Mouse (Mus musculus) ovary, postnatal 10 days (tissue): ENCODE results near the gene Relb.
"Not testable (repeated sequence)": the region's sequence is repeated elsewhere in the genome, so short reads cannot be mapped to it uniquely, and the experiment has no call there.

Source experiments
- DNase-seq: peaks from one replicate; pipeline ENCODE4 v3.0.0; 2022; ENCODE audit warnings: low spot score

The Relb gene

DNA sequence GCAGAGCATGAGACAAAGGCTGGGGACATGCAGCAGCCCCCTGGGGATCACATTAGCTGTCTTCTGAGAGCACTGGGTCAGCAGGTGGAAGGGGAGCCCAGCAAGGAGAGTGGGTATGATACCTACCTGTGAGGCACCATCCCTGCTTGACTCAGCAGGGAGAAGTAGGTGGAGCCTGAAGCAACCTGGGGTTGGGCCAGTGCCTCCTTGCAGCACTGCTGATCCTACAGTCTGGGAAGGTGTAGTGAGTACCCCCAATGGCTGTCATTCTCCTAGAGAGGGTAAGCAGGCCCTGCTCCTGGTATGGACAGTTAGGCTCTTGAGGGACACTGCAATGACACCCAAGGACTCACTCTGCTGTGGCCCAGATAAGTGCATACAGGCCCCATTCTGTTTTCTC is 3.0 kb upstream of the Relb start:
- no peak for DNase-seq

DNA sequence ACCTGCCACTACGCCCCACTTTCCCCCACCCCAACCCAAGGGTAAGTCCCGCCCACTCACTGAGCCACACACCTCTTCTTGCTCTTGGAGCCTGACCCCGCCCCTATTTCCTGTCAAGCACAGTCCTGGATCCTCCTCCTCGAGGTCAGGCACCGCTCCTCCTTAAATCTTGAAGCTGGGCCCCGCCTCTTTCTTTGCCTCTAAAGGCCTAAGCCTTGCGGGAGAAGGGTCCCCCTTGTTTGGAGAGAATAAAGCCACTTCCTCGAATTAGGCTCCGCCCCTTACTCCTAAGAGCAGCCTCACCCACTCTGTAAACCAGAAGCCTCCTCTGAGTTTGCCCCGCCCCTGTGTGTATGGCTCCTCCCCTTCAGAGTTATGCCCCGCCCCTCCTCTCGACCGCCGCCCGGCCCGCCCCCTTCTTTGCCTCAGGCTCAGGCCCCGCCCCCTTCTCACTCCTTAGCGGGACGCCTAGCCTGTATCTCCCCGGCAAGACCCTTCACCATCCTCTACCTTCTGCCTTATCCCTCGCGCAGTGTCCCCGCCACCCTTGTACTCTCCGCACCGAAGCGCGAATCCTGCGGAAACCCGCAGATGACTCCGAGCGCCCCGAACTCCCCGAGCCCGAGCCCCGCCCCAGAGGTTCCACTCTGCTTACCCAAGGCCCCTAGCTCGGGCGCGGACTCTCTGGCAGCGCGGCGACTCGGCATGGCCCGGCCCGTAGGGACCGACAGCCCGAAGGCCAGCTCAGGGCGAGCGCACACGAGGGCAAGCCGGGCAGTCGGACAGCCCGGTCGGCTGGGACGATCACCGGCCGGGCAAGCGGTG is 490 bp downstream of the Relb start:
- peak; percentile 86 for DNase-seq

DNA sequence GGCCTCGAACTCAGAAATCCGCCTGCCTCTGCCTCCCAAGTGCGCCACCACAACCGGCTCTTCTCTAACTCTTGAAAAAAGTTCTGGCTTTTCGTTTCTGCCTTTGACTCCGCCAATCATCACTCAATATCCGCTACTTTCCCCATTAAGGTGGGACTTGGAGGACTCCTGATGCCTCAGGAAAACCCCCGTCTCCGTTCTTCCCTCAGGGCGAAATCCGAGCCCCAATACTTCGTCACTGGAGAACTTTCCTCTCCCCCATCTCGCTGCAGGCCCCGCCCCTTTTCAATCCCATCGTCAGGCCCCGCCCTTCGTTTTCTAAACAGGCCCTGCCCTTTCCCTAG is 1.1 kb downstream of the Relb start:
- DNase-seq: no peak

DNA sequence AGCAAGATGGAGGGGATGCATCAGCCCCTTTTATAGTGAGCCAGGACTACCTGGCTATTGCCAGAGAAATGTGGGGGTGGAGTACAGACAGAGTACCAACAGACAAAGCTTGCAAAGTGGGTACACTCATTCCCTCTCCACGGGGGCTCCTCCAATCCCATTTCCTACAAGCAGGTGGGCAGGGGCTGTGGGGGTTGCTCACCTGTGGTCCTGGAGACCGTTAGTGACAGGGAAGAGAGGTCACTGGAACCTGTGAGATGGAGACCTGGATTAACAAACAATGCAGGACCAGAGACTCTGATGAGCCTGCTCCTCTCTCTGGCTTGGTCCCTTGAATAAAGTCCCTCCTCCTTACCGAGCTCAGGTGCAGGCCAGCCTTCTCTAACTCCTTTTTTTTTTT is 1.5 kb downstream of the Relb start:
- no peak for DNase-seq

DNA sequence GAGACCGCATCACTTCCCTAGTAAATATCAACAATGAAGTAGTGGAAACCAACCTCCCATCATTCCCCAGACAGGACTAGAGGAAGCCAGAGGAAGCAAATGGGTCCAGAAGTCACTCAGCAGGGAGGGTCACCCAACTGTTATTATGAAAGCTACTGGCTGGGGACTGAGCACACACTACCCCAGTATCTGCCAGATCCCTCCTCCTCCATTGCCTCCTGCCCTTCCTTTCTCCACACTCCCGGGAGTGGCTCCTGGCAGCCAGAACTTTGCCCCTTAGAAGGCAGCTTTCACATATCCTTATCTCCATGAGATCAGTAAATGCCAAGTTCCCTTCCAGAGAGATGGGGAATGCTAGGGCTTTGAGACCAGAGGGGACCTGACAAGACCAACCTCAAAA is 5.8 kb downstream of the Relb start:
- no peak for DNase-seq

DNA sequence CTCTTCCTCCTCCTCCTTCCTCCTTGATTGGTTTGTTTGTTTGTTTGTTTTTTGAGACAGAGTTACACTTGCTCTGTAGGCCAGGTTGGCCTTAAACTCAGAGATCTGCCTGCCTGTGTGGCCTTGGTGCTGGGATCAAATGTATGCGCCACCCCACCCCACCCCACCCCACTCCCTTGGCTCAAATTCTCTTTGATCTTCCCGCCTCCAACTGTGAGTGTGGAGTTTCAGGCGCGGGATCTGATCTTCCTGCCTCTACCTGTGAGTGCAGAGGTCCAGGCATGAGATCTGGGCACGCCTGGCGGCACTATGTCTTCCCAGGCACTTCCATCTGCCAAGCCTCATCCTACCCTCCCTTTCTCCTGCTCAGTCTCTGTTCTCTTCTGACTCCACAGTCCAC is 7.0 kb downstream of the Relb start:
- DNase-seq: no peak

DNA sequence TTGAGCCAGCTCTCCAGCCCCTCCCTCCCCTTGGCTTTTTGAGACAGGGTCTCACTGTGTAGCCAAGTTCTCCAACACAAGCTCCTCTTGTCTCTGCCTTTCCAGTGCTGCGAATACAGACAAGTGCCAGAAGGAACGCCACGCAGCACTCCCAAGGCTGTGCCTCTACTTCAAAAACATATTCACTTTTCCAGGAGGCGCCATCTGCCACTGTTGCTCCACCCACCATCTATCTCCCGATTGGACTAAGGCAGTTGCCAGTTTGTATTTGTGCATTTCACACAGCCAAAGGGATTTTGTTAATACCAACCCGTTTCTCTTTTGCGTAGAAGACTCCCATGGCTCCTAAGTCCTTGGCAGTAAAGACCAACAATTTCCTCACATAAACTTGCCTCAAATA is 8.4 kb downstream of the Relb start:
- DNase-seq: no peak

DNA sequence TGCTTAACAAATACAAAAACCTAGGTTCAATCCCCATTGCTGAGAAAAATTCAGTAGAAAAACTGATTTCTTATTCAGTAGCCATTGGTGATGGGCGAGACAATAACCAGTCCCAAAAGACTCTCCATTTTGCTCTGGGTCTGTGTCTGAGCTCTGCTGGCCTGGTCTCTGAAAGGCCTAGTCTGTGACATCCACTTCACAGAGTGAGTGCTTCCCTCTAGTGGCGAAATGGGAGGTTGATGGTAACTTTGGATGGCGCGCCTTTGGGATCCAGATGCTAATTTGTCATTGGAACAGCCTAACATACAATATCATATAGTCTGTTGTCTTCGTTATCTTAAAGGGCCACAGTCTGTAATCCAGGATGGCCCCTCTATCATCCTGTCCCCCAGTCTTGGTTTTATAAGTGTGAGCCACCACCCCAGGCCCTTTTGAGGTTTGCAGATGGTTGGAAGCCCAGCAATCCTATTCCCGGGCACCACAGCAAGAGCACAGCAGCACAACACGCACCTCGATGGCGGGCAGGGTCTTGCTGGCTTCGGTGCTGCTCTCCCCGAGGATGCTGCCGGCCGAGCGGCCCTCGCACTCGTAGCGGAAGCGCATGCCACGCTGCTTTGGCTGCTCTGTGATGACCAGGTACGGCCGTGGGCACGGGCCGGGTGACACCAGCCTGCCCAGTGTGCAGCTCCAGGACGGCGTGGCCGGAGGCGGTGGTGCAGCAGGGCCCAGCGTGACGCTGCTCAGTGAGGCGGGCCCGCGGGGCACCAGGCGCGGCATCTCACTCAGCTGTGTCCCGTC is 10.0 kb downstream of the Relb start:
- DNase-seq: peak; percentile 52

DNA sequence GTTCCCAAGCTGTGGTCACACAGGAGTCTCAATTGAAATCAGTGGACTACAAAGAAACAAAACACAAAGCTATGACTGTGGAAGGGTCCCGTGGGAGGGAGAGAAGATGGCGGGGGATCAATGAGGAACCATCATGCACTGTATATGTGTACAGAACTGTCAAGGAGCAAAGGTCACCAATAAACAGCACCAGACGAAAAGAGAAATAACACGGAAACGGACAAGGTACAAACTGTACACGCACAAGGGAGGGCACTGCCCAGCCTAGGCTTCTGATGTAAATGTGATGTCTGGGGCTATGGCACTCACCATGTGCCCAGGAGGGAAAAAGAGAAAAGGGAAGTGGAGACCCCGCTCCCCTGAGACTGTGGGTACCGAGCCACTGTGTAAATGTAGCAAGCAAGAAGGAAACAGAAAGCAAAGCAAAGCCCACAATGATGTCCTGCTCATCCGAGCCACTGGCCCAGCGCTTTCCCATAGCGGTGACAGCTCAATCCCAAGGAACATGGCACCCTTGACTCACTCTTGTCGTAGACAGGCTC is 14.1 kb downstream of the Relb start:
- DNase-seq: no peak

DNA sequence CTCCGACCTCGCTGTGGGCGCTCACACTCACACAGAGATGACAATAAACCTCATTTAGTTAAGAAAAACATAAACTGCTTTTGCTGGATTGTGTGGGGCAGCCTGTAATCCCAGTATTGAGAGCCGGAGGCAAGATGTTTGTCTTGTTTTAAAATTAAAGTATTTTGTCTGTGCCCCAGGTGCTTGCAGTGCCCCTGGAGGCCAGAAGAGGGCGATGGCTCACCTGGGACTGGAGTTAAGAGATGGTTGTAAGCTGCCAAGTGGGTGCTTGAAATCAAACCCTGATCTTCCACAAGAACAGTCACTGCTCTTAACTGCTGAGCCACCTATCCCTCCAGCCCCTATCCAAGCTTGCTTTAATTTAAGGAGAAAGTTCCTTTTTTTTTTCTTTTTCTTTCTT is 18.3 kb downstream of the Relb start:
- no peak for DNase-seq

DNA sequence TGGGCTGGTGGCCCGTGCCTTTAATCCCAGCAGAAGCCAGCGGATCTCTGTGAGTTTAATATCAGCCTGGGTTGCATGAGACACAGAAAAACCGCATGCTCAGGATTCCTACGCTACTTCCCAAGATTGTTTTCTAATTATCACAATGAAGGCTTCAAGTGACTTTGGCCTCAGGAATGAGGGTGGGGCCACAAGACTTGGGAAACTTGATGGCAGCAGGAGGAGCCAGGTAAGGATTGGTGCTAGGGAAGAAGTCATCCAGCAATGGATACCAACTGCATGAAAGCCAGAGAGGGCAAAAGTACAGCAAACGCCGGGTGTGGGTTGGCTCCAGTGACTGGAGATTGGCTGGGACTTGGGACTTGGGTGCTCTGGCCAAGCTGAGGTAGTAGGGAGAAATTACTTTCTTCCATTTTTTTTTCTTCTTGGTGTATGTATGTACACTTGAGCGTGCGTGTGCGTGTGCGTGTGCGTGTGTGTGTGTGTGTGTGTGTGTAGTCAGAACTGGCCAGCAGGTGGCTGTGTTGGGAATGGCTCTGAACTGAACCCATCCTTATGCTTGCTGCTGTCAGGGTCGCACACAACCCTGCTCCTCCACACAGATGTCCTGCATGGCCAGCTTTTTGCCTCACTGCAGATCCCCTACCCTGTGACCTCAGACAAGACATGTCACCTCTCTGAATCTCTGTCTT is 19.5 kb downstream of the Relb start:
- DNase-seq: no peak

DNA sequence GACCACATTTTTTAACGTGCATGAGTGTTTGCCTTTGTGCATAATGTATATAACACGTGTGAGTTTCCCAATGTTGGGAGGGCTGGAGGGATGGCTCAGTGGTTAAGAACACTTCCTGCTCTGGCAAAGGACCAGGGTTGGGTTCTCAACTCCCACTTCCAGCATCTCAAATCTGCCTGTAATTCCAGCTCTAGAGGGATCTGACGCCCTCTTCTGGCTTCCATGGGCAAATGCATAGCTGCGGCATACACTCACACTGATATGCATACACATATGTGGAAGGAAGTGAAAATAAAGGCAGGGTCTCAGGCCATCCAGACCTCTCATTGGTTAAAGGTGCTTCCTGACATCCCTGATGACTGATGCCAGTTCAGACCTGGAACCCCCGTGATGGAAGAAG is 21.9 kb downstream of the Relb start:
- DNase-seq: no peak

DNA sequence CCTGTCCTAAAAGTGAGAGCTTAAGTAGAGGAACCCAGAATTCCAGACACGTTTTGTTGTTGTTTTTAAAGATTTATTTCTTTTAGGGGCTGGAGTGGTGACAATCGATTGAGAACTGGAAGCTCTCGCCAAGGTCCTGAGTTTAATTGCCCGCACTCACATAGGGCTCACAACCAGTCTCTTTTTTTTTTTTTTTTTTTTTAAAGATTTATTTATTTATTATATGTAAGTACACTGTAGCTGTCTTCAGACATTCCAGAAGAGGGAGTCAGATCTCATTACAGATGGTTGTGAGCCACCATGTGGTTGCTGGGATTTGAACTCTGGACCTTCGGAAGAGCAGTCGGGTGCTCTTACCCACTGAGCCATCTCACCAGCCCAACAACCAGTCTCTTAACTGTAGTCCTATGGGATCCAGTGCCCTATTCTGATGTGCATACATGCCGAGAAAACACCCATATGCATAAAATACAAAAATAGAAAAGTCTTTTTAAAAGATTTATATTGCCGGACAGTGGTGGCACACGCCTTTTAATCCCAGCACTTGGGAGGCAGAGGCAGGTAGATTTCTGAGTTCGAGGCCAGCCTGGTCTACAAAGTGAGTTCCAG is 24.5 kb downstream of the Relb start:
- DNase-seq: not testable (repeated sequence)

DNA sequence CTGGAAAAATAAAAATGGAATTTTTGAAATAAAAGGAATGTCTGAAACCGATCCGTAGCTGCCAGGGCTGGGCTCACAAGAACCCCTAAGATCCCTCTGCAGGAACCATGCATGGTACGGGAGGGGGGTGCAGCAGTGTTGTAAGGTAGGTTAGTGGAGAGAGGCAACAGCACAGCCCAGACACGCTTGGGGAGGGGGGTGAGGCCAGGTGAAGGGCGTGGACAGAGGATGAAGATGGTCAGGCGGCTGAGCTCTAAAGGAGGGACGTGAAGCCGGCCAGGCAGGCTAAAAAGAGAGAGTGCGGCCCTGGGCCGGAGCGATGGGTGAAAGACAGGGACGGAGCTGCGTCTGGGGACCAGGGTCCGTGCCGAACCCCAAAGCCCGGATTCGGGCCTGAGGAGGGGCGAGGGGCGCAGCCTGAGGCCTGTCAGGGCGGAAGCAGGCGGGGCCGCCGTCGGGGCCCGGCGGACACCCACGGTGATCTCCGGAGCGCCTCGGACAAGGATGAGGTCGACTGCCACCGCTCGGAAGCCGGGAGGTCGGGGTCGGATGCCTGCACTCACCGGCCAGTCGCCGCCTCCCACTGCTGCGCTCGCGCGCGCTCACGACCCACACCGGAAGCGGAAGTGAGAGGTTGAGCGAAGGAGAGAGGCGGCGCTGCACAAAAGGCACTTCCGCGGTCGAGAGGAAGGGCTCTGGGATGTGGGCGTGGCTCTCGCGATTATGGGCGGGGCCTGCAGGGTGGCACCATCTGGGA is 25.2 kb downstream of the Relb start, which contains the start of gene Clasrp:
Gene Clasrp, minus strand, starts transcription at position 638 of the 757 bp plus-strand sequence.
- peak; percentile 85 for DNase-seq

DNA sequence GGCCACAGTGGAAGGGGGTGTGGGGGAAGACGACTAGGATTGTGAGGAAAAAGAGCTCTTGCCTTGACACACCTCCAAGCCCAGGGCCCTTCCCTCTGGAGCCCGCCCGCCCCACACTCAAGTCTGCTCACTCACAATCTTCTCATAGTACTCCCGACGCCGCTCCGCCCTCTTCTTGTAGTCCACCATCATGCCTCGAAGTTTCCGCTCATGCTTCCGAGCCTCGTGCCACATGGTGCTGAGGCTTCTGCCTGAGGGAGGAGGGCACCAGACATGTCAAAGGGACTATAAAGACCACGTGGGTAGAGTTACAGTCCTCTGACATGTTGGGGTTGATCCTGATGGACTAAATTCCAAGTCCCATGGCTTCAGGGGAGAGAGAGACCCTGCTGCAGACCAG is 26.2 kb downstream of the Relb start:
- DNase-seq: no peak

DNA sequence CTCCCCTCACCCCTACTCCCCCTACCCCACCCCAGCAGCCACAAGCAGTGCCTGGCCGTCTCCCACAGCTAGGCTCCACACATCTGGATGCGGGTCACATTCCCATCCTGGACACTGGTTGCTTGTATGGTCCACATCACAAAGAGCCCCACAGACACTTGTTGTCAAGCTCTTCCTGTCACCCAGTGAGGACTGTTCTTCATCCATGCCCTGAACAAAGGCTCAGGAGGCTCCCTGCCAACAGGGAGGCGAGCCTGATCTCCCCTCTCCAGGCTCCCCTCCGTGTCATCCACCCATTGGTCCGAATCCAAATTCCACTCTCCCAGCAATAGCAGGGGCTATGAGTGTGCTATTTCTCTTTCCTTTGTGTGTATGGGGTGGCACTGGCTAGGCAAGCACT is 28.7 kb downstream of the Relb start:
- no peak for DNase-seq

DNA sequence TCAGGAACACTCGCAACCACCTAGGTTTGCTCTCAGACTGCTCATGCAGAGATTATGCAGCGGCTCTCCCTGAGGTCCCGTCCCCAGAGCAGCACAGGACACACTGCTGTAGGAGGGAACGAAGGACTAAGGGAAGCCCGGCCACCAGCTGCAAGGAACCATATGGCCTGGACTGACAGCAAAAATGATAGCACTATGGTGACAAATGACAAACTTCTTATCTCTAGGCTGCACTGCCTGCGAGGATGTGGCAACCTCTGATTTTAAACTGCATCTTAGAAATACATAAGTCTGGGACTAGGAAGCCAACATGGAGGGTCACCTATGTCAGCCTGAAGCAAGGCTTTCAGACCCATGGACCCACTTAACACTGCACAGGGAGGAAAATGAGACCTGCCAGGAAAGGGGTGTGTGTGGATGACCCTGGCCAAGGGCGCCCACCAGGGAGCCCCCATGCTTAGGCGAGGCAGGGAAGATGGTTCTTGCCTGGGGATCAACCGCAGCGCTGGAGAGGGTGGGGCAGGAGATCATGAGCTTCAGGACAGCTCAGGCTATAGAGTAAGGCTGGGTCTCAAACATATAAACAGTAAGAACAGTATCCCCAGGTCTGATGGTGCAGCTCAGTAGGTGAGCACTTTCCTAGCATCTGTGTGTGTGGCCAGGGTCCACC is 36.0 kb downstream of the Relb start:
- DNase-seq: no peak

DNA sequence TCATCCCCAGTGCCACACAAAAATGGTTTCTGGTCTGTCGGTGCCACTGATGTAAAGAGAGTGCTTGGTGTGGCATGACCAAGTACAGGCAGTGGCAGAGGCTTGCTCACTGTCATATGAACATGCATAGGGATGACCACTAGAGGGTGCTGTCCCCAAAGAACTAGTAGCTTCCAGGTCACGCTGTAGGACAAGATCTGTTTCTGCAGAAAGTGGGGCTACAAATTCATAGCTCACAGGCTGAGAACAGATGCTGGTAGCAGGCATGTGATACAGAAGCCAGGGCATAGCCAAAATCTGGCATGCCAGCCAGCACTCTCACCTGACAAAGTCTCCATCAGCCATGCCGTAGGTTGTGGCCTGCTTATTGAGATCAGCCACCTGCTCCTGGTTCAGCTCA is 39.3 kb downstream of the Relb start:
- DNase-seq: no peak

DNA sequence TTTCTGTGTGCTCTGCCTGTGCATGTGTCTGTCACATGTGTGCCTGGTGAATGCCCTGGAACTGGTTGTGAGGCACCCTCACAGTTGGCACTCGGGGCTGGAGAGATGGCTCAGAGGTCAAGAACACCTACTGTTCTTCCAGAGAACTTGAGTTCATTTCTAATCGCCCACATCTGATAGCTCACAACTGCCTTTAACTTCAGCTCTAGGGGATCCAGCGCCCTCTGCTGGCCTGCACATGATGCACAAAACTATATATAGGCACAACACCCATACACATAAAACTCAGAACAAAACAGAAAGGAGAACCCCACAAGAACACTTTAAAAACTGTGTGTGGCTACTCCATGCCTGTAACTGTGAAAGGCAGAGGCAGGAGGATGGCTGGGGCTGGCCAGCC is 40.0 kb downstream of the Relb start:
- no peak for DNase-seq

DNA sequence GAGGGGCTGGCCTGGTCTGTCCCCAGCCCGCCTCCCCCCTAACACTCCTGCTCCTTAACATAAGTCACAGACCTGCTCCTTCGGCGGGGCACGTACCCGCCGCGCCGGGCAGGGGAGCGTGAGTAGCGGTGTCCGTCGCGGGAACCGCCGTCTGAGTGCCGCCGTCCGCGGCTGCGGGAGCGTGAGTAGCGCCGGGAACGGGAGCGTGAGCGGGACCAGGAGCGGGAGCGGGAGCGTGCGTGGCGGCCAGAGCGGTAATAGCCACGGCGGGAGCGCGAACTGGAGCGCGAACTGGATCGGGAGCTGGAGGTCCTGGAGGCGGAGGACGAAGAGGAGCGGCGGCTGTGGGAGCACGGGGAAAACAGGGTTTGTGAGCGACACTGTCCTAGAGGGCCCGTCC is 43.0 kb downstream of the Relb start:
- DNase-seq: no peak

DNA sequence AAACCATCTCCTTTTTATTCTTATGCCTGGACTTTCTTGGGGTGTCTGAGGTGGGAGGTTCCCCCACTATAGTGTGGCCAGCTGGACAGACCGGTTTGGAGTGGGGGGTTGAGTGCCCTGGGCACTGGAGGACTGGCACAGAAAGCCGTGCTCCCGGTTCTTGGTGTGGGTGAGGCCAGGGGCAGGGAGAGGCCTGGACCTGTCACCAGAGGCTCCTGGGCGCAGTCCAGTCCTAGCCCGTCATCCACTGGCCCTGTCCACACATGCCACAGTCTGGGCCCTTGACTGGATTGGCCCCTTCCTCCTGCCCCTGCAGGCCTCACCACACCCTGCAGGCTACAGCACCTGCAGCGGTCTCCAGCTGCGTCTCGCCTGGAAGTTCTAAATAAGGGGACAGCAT is 48.6 kb downstream of the Relb start:
- no peak for DNase-seq
